Mouse (Mus musculus): ENCODE data around the gene Praf2. TPM values are rescaled to one million over a fixed set of nuclear protein-coding genes. Genes with fewer than 3 reads are reported as not detected.
A peak's percentile ranks its signal among the peaks of the same experiment; 100 is the strongest.

Gene Praf2
- polyA plus RNA-seq, 1 experiment: 53.8 TPM

DNA sequence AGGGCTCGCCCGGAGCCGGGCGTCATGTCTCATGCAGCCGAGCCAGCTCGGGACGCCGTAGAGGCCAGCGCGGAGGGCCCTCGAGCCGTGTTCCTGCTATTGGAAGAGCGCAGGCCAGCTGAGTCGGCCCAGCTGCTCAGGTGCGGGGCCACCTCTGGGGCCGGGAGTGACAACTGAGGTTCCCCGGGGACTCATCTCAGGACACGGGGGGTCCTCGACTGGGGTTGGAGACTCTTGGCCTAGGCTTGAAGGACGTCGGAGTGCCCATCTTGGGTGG, 34.6 kb downstream of the Praf2 start:
- Histone ChIP-seq H3K9ac (ENCODE audit: low read depth, poor library complexity, severe bottlenecking) (peak overlapping the region; percentile 96), H3K4me3 (ENCODE audit: low read depth, low read length) (peak overlapping the region; percentile 92), H3K4me1 (ENCODE audit: control insufficient read depth, insufficient read depth, low read length) (no peaks in the 10 kb centered on the region), H3K9me3 (replicated peaks; ENCODE audit: control insufficient read depth, insufficient read depth, low read length, poor library complexity, severe bottlenecking) (no peaks in the 10 kb centered on the region), H3K27ac (ENCODE audit: insufficient read depth, low read length) (peak overlapping the region; percentile 96), H3K27me3 (ENCODE audit: control insufficient read depth, insufficient read depth, low read length, poor library complexity, severe bottlenecking) (no peaks in the 10 kb centered on the region), H3K36me3 (ENCODE audit: control insufficient read depth, insufficient read depth, low read length, poor library complexity, severe bottlenecking) (peaks cover 18% of the 10 kb centered on the region)
- no peak for TF ChIP-seq CTCF (IDR thresholded peaks at IDR 0.05; ENCODE audit: low read depth, low read length)
- no peak for TF ChIP-seq EP300 (IDR thresholded peaks at IDR 0.05; ENCODE audit: insufficient read depth, low read depth, low read length)
- TF ChIP-seq POLR2A (IDR thresholded peaks at IDR 0.05; ENCODE audit: insufficient read depth, low read length): no peak

DNA sequence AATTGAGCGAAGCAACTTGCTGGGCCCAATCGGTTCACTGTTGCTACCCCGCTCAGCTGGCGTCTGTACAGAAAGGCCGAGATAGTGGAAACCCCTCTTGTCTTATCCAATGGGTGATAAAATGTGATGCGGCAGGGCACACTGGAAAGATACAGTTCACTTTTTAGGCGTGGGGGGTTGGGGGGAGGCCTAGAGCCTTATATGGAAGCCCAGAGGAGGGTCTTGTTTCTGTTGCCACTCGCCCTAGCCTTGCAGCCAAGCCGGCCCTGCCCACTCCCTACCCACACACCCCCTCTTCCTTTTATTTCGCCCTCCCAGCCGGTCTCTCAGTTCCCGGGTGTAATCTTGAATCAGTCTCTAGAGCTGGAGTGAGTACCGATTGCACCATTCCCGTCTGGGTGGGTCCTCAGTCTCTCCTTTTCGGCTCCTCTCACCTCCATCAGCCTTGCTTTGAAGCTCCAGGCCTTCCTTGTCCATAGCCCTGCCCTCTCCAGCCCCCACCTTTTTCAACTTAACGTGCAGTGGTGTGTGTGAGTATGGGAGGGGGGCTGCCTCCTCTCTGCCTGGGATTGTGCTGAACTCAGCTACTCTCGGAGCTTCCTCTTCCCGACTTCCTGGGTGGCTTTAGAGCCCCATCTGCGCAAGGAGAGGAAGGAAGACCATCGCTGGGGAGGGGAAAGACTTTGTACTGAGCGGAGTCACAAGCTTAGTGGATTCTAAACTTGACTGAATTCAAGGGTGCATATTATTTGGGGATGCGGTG, 35.6 kb downstream of the Praf2 start:
- H3K27ac ChIP-seq (ENCODE audit: insufficient read depth, low read length): peak overlapping the region; percentile 96
- H3K9ac ChIP-seq (ENCODE audit: low read depth, poor library complexity, severe bottlenecking): peak overlapping the region; percentile 96
- H3K4me1 ChIP-seq (ENCODE audit: control insufficient read depth, insufficient read depth, low read length): no peaks in the 10 kb centered on the region
- TF ChIP-seq POLR2A (IDR thresholded peaks at IDR 0.05; ENCODE audit: insufficient read depth, low read length): no peak
- TF ChIP-seq EP300 (IDR thresholded peaks at IDR 0.05; ENCODE audit: insufficient read depth, low read depth, low read length): no peak
- no peak for TF ChIP-seq CTCF (IDR thresholded peaks at IDR 0.05; ENCODE audit: low read depth, low read length)
- no peaks in the 10 kb centered on the region for H3K9me3 ChIP-seq (replicated peaks; ENCODE audit: control insufficient read depth, insufficient read depth, low read length, poor library complexity, severe bottlenecking)
- no peaks in the 10 kb centered on the region for H3K27me3 ChIP-seq (ENCODE audit: control insufficient read depth, insufficient read depth, low read length, poor library complexity, severe bottlenecking)
- H3K36me3 ChIP-seq (ENCODE audit: control insufficient read depth, insufficient read depth, low read length, poor library complexity, severe bottlenecking): peaks cover 25% of the 10 kb centered on the region
- peak overlapping the region; percentile 92 for H3K4me3 ChIP-seq (ENCODE audit: low read depth, low read length)

DNA sequence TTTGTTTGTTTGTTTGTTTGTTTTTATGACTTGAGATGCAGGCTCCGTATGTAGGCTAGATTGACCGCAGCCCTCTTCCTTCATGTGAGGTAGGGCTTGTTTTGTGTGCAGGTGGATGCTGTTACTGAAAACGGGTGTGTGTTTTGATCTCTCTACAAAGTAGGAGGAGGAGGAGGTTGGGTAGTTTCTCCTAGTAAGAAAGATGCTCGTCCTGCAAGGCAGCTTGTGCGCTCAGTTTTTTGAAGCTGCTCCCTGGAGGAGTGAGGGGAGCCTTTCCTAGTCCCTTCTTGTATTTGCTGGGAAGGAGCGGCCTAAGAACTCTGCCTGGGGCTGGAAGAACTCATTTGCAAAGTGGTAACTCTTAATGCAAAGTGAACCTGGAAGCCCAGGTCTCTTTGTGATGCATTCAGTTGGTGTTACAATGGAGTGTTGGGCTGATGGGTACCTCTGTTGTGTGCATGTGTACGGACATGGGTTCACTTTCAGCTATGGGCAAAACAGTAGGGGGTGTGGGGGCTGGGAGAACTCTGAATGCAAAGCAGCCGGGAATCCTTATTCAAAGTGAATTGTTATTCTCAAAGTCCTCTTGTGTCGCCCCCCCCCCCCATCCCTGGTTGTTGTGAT, 36.5 kb downstream of the Praf2 start:
- Histone ChIP-seq H3K4me3 (ENCODE audit: low read depth, low read length) (peak overlapping the region; percentile 92), H3K27me3 (ENCODE audit: control insufficient read depth, insufficient read depth, low read length, poor library complexity, severe bottlenecking) (no peaks in the 10 kb centered on the region), H3K4me1 (ENCODE audit: control insufficient read depth, insufficient read depth, low read length) (no peaks in the 10 kb centered on the region), H3K27ac (ENCODE audit: insufficient read depth, low read length) (peak overlapping the region; percentile 97), H3K9ac (ENCODE audit: low read depth, poor library complexity, severe bottlenecking) (peak overlapping the region; percentile 96), H3K36me3 (ENCODE audit: control insufficient read depth, insufficient read depth, low read length, poor library complexity, severe bottlenecking) (peaks cover 34% of the 10 kb centered on the region), H3K9me3 (replicated peaks; ENCODE audit: control insufficient read depth, insufficient read depth, low read length, poor library complexity, severe bottlenecking) (no peaks in the 10 kb centered on the region)
- TF ChIP-seq POLR2A (IDR thresholded peaks at IDR 0.05; ENCODE audit: insufficient read depth, low read length) (no peak), EP300 (IDR thresholded peaks at IDR 0.05; ENCODE audit: insufficient read depth, low read depth, low read length) (no peak), CTCF (IDR thresholded peaks at IDR 0.05; ENCODE audit: low read depth, low read length) (no peak)

DNA sequence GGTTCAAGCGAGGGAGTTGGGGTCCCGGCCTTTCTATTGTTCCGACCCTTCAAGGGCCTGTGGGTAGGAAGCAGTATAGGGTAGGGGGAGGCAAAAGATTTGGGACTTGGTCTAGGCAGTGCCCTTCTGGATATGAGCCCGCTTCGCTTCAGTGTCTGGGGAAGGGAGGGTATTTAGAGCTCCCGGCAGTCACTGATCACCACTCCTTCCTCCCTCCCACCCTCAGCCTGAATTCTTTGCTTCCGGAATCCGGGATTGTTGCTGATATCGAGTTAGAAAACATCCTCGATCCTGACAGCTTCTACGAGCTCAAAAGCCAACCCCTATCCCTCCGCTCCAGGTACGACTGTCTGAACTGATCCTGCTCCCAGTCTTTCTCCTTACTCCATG, 37.0 kb downstream of the Praf2 start:
- peak overlapping the region; percentile 74 for H3K4me3 ChIP-seq (ENCODE audit: low read depth, low read length)
- peak overlapping the region; percentile 97 for H3K27ac ChIP-seq (ENCODE audit: insufficient read depth, low read length)
- peak overlapping the region; percentile 67 for H3K9ac ChIP-seq (ENCODE audit: low read depth, poor library complexity, severe bottlenecking)

DNA sequence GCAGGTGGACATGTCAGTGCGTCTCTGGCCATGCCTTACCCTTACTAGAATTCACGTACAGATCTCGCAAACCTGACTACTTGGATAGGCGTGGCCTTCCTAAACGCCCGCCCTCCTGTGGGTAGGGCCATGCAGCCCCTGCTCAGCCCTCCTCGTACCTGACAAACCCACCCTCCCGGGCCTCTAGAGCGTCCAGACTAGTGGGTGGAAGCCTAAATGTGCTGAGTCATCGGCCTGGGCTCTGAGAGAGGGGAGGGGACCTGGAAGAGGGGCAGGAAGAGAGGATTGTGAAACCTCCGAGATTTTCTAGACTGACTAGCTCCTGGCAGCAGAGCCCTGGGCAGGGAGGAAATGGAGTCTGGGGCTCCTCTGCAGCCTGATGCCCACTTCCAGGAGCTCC, 37.5 kb downstream of the Praf2 start:
- TF ChIP-seq EP300 (IDR thresholded peaks at IDR 0.05; ENCODE audit: insufficient read depth, low read depth, low read length) (no peak), POLR2A (IDR thresholded peaks at IDR 0.05; ENCODE audit: insufficient read depth, low read length) (no peak), CTCF (IDR thresholded peaks at IDR 0.05; ENCODE audit: low read depth, low read length) (no peak)
- peak overlapping the region; percentile 73 for H3K9ac ChIP-seq (ENCODE audit: low read depth, poor library complexity, severe bottlenecking)
- no peaks in the 10 kb centered on the region for H3K27me3 ChIP-seq (ENCODE audit: control insufficient read depth, insufficient read depth, low read length, poor library complexity, severe bottlenecking)
- no peaks in the 10 kb centered on the region for H3K4me1 ChIP-seq (ENCODE audit: control insufficient read depth, insufficient read depth, low read length)
- H3K36me3 ChIP-seq (ENCODE audit: control insufficient read depth, insufficient read depth, low read length, poor library complexity, severe bottlenecking): peaks cover 43% of the 10 kb centered on the region
- peak overlapping the region; percentile 74 for H3K4me3 ChIP-seq (ENCODE audit: low read depth, low read length)
- no peaks in the 10 kb centered on the region for H3K9me3 ChIP-seq (replicated peaks; ENCODE audit: control insufficient read depth, insufficient read depth, low read length, poor library complexity, severe bottlenecking)
- peak overlapping the region; percentile 97 for H3K27ac ChIP-seq (ENCODE audit: insufficient read depth, low read length)

More for the DNA sequence above, 37.0 kb downstream of the Praf2 start:
- no peaks in the 10 kb centered on the region for H3K4me1 ChIP-seq (ENCODE audit: control insufficient read depth, insufficient read depth, low read length)
- no peak for TF ChIP-seq CTCF (IDR thresholded peaks at IDR 0.05; ENCODE audit: low read depth, low read length)
- no peak for TF ChIP-seq POLR2A (IDR thresholded peaks at IDR 0.05; ENCODE audit: insufficient read depth, low read length)
- TF ChIP-seq EP300 (IDR thresholded peaks at IDR 0.05; ENCODE audit: insufficient read depth, low read depth, low read length): no peak
- no peaks in the 10 kb centered on the region for H3K27me3 ChIP-seq (ENCODE audit: control insufficient read depth, insufficient read depth, low read length, poor library complexity, severe bottlenecking)
- H3K9me3 ChIP-seq (replicated peaks; ENCODE audit: control insufficient read depth, insufficient read depth, low read length, poor library complexity, severe bottlenecking): no peaks in the 10 kb centered on the region
- H3K36me3 ChIP-seq (ENCODE audit: control insufficient read depth, insufficient read depth, low read length, poor library complexity, severe bottlenecking): peaks cover 39% of the 10 kb centered on the region
